Mouse (Mus musculus) hindbrain, embryonic 16.5 days (tissue): ENCODE results near the gene AI413582. TPM values are rescaled to one million over a fixed set of nuclear protein-coding genes. Genes with fewer than 3 reads are reported as not detected.
A peak's percentile ranks its signal among the peaks of the same experiment; 100 is the strongest.

ENCODE experiments used
- ATAC-seq: fragments of 200-750 bp; cut with Nextera tagmentation; 2 replicates; pipeline ENCODE4 v1.8.0; 2017; ENCODE audit warnings: moderate TSS enrichment, moderate library complexity
- H3K27ac ChIP-seq: fragments of 300-500 bp; sonication (generic); 2 replicates; pipeline ENCODE4 v1.5.1; 2014; ENCODE audit warnings: low read depth, mild to moderate bottlenecking, control low read depth, low read length, moderate library complexity
- H3K27me3 ChIP-seq: fragments of 300-500 bp; sonication (generic); replicated peaks from 2 replicates; pipeline ENCODE4 v1.6.1; 2014; ENCODE audit warnings: low read length; ENCODE audit not compliant: control insufficient read depth, insufficient read depth
- H3K36me3 ChIP-seq: fragments of 300-500 bp; sonication (generic); 2 replicates; pipeline ENCODE4 v1.6.1; 2014; ENCODE audit warnings: mild to moderate bottlenecking, low read length, moderate library complexity, mixed read lengths; ENCODE audit not compliant: control insufficient read depth, insufficient read depth
- H3K4me1 ChIP-seq: fragments of 300-500 bp; sonication (generic); 2 replicates; pipeline ENCODE4 v1.6.1; 2014; ENCODE audit warnings: low read depth, low read length; ENCODE audit not compliant: control insufficient read depth, insufficient read depth
- H3K4me2 ChIP-seq: fragments of 300-500 bp; sonication (generic); 2 replicates; pipeline ENCODE4 v1.6.1; 2014; ENCODE audit warnings: mild to moderate bottlenecking, low read length, control low read depth, moderate library complexity
- H3K4me3 ChIP-seq: fragments of 300-500 bp; sonication (generic); 2 replicates; pipeline ENCODE4 v1.5.1; 2014; ENCODE audit warnings: mild to moderate bottlenecking, low read length, control low read depth, moderate library complexity
- H3K9ac ChIP-seq: fragments of 300-500 bp; sonication (generic); 2 replicates; pipeline ENCODE4 v1.6.1; 2014; ENCODE audit warnings: low read depth, mild to moderate bottlenecking, control low read depth, low read length, moderate library complexity
- H3K9me3 ChIP-seq: fragments of 300-500 bp; sonication (generic); 2 replicates; pipeline ENCODE4 v1.6.1; 2014; ENCODE audit warnings: mild to moderate bottlenecking, low read length, moderate library complexity; ENCODE audit not compliant: control insufficient read depth
- WGBS: fragments of 180-500 bp; shearing (Covaris S2); extraction: QIAGEN DNeasy Blood & Tissue Kit; methylation state at CpG from one replicate; pipeline ENCODE4 v1.1.7; 2014; 5-methylcytosine and 5-hydroxymethylcytosine counted together
- polyA plus RNA-seq: library from polyadenylated mRNA; unstranded; fragments of >200 nt; fragmentation: Nextera tagmentation; extraction: Ambion mirVana; gene quantifications from 2 replicates; pipeline ENCODE4 v1.2.1, GENCODE M21; 2015

Gene AI413582
- polyA plus RNA-seq, 1 experiment from 2014 or later = 83.3 TPM

GRCm38 (mm10) chr17:27520557-27520956 lies 45.0 kb downstream of the AI413582 start:
- peak; percentile 40 for ATAC-seq
- peaks cover 10% of the 10 kb centered on the region for H3K4me1 ChIP-seq
- H3K4me2 ChIP-seq = peak overlapping the region; percentile 45
- H3K9ac ChIP-seq = 0 out of 2 replicates have a peak overlapping the region, but pooled peaks have one; percentile 38
- no peaks in the 10 kb centered on the region for H3K9me3 ChIP-seq
- H3K27me3 ChIP-seq = peaks cover 11% of the 10 kb centered on the region; the same call in 1 of the 2 replicates
- H3K36me3 ChIP-seq = no peaks in the 10 kb centered on the region
- no peak overlapping the region for H3K27ac ChIP-seq
- H3K4me3 ChIP-seq = peak overlapping the region; percentile 18; the same call in 1 of the 2 replicates
- 1% methylated on average over 24 of the region's 27 CpGs for WGBS

DNA sequence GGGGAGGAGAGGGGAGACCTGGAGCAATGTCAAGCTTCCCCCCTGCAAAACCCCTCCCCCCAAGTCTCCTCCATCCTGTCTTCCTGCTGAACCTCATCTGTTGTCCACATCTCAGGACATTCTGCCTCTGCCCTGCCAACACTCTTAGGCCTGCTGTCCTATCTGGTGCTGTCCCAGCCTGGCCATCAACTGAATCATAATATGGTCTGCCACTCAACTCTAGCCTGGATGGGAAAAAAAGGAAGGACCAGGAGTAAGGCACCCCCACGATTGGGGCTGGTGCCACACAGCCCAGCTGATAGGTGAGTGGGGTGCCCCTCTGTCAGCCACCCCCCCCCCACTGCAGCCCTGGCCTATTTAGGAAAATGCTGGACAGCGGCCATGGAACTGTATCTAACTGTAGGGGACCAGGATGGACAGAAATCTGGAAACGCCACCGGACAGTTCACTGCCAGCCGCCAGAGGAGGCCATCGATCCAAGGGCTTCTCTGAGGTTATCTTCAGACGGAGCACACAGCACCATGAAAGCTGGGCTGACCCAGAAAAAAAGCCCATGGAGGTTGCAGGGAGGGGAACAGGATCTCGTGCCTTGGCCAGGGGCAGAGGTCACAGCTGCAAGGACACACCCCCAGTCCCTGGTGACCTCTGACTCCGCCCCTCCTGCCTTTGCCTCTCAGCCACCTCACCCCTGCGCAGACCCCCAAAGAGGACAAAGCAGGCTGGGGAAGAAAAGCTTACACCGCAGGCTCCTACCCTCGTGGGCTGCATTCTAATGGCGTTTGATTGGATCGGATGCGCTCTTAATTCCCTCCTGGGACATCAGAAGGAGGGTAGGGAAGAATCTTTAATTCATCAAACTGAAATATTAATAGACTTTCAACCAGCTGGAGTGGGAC lies 46.6 kb downstream of the AI413582 start:
- no peak overlapping the region for H3K27ac ChIP-seq

GRCm38 (mm10) chr17:27518296-27518695 lies 47.3 kb downstream of the AI413582 start:
- Histone ChIP-seq H3K9ac (peak overlapping the region; percentile 20; the same call in 1 of the 2 replicates), H3K4me3 (no peak overlapping the region), H3K27ac (no peak overlapping the region), H3K4me1 (peaks cover 18% of the 10 kb centered on the region), H3K4me2 (no peak overlapping the region), H3K9me3 (no peaks in the 10 kb centered on the region), H3K36me3 (no peaks in the 10 kb centered on the region), H3K27me3 (peaks cover 23% of the 10 kb centered on the region; the same call in 1 of the 2 replicates)
- ATAC-seq = no peak
- WGBS = 11% methylated on average over 9 of the region's 9 CpGs

More for the DNA sequence above, 46.6 kb downstream of the AI413582 start:
- no peaks in the 10 kb centered on the region for H3K36me3 ChIP-seq
- H3K27me3 ChIP-seq = peaks cover 18% of the 10 kb centered on the region; the same call in 1 of the 2 replicates
- WGBS = 18% methylated on average over 15 of the region's 15 CpGs
- ATAC-seq = no peak
- H3K4me2 ChIP-seq = no peak overlapping the region
- H3K4me3 ChIP-seq = no peak overlapping the region
- peaks cover 11% of the 10 kb centered on the region for H3K4me1 ChIP-seq
- H3K9me3 ChIP-seq = no peaks in the 10 kb centered on the region
- H3K9ac ChIP-seq = peak overlapping the region; percentile 20; the same call in 1 of the 2 replicates

DNA sequence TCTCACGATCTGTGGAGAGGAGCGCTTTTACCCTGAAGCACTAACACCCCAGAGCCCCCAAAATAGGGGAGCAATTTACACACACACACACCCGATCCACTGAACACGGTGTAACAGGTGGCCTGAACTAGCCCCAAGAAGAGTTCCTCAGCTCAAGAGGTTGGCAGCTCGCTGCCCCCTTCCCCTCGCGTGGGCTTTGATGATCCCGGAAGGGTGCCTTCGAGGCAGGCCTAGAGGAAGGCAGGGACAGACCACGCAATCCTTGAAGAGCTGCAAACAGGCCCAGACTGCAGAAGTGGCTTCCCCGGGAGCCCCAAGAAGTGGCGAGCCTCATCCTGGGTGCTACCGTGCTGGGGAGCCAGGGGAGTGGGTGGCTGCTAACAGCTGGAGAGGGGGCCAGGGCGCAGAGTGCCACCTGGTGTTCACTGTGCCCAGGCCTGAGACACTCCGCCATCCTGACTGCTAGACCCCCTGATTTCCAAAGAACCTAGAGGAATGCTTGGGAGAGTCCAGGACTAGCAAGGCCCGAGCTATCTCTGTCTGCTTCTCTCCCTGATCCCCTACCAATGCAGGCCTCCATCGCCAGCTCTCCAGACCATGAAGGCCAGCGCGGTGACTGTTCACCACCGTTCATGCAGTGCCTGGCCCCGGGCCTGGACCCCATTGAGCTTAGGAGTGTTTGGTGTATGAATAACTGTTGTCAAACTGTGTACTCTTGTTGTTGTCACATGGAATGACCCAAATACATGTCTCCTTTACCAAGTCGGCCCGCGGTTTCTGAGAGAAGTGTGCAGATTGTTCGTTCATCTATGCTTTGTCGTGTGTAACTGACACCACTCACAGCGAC lies 51.4 kb downstream of the AI413582 start:
- 28% methylated on average over 27 of the region's 27 CpGs for WGBS
- no peaks in the 10 kb centered on the region for H3K36me3 ChIP-seq
- H3K9me3 ChIP-seq = no peaks in the 10 kb centered on the region
- no peak overlapping the region for H3K27ac ChIP-seq
- H3K4me3 ChIP-seq = peak overlapping the region; percentile 56
- peak; percentile 43; the same call in 1 of the 2 replicates for ATAC-seq
- H3K4me1 ChIP-seq = peaks cover 23% of the 10 kb centered on the region
- H3K4me2 ChIP-seq = peak overlapping the region; percentile 89
- H3K9ac ChIP-seq = peak overlapping the region; percentile 69
- peaks cover 16% of the 10 kb centered on the region for H3K27me3 ChIP-seq

Other genes with a start within 250 kb of the AI413582 start
- gene Grm4, start 44.4 kb downstream of the AI413582 start, polyA plus RNA-seq = 9.3 and 10.0 TPM in 2 replicates
- 144 and 155 TPM in 2 replicates for gene Hmga1, start 9.3 kb downstream of the AI413582 start, polyA plus RNA-seq
- 253 and 269 TPM in 2 replicates for gene Nudt3, start 57.7 kb upstream of the AI413582 start, polyA plus RNA-seq
- gene RPS10-NUDT3, start 69.5 kb upstream of the AI413582 start, polyA plus RNA-seq = not detected in 2 replicates
- gene Rps10, start 70.9 kb upstream of the AI413582 start, polyA plus RNA-seq = 404 and 408 TPM in 2 replicates
- 67.0 and 77.9 TPM in 2 replicates for gene Pacsin1, start 89.8 kb upstream of the AI413582 start, polyA plus RNA-seq
- 0.60 and 1.6 TPM in 2 replicates for gene Spdef, start 163.2 kb upstream of the AI413582 start, polyA plus RNA-seq